In the genomic region with DNA sequence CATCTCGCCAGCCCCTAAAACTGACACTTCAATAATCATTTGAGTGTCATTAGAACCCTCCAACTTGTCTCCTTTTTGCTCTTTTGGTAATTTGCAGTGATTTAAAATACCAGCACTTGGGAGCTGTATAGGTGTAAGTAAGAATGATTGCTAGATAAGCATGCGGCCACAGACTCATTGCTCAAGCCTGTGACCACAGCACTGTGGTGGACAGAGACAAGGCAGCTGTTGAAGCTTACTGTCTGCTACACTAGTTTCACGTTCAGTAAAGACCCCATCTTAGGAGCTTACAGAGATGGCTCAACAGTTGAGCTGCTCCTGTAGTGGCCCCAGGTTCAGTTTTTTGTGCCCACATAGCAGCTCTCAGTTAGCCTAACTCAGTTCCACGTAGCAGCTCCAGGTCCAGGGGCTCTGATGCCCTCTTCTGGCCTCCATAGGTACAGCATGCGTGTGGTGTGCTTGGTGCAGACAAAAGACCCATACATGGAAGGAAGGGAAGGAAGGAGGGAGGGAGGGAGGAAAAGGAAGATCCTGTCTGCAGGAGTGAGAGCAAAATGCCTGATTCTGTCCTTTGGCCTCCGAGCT, we compare ENCODE assay signal across 9 mouse cellular contexts. TPM values are rescaled to one million over a fixed set of nuclear protein-coding genes. Genes with fewer than 3 reads are reported as not detected.
DNase-seq lines count a peak whose midpoint lies in the region; ATAC-seq and TF ChIP-seq lines count a peak whose summit lies in the region.
"Had no signal": no experiment of that assay in that cellular context is flagged by ENCODE, and none has a peak within 500 bp of the region (broad histone marks: within the 10 kb centered on the region; RNA-seq: fewer than 3 reads in every experiment).

No protein-coding gene starts in this region.

- H3K4me1 ChIP-seq in kidney, postnatal 0 days (replicated peaks; ENCODE audit: insufficient read depth, low read length): no peaks in the 10 kb centered on the region
- no peaks in the 10 kb centered on the region for H3K4me1 ChIP-seq in lung, embryonic 14.5 days (ENCODE audit: insufficient read depth)
- H3K4me1 ChIP-seq in olfactory bulb, adult 2 months (ENCODE audit: control insufficient read depth, insufficient read depth, low read length): peaks cover 2% of the 10 kb centered on the region; the same call in 1 of the 2 replicates

- peak; percentile 72 for DNase-seq in ES-CJ7 (ENCODE audit: low read depth, low spot score)
- peak; percentile 55 to 57 for DNase-seq in adrenal gland, adult 18-20 months (ENCODE audit: low spot score in 2 of 2)
- DNase-seq in embryo, embryonic 10 days (ENCODE audit: low spot score): peak; percentile 85
- peak; percentile 34 for DNase-seq in gastrocnemius, postnatal 25 days
- peak; percentile 81 for DNase-seq in kidney, postnatal 0 days (ENCODE audit: low spot score)
- peak; percentile 82 for DNase-seq in lung, embryonic 14.5 days

- 54% methylated on average over 6 of the region's 6 CpGs for WGBS in kidney, postnatal 0 days
- WGBS in lung, embryonic 14.5 days: 55% methylated on average over 6 of the region's 6 CpGs
- WGBS in olfactory bulb, adult 2 months: 45% methylated on average over 6 of the region's 6 CpGs

- no peak for TF ChIP-seq POLR2A in olfactory bulb, adult 2 months (IDR thresholded peaks at IDR 0.05; ENCODE audit: insufficient read depth, low read depth, low read length)

- H3K27me3 ChIP-seq in kidney, postnatal 0 days (ENCODE audit: insufficient read depth, low read length): no peaks in the 10 kb centered on the region
- no peaks in the 10 kb centered on the region for H3K27me3 ChIP-seq in lung, embryonic 14.5 days (ENCODE audit: insufficient read depth, low read length)
- H3K27me3 ChIP-seq: heart, embryonic 15.5 days had no signal

- peak; percentile 86 for TF ChIP-seq CTCF in kidney, postnatal 0 days (IDR thresholded peaks at IDR 0.05; ENCODE audit: low read depth)
- peak; percentile 81 for TF ChIP-seq CTCF in lung, embryonic 14.5 days (IDR thresholded peaks at IDR 0.05; ENCODE audit: low read depth)
- TF ChIP-seq CTCF in olfactory bulb, adult 2 months (IDR thresholded peaks at IDR 0.05; ENCODE audit: insufficient read depth, low read depth, low read length): peak; percentile 60; the same call in 1 of the 2 replicates

- peaks cover 54% of the 10 kb centered on the region for H3K36me3 ChIP-seq in kidney, postnatal 0 days (ENCODE audit: insufficient read depth, low read length)
- peaks cover 93% of the 10 kb centered on the region for H3K36me3 ChIP-seq in lung, embryonic 14.5 days (ENCODE audit: insufficient read depth)

- H3K4me3 ChIP-seq in kidney, postnatal 0 days (replicated peaks; ENCODE audit: low read depth, low read length): no peak overlapping the region
- no peak overlapping the region for H3K4me3 ChIP-seq in lung, embryonic 14.5 days (ENCODE audit: low read depth, low read length)
- no peak overlapping the region for H3K4me3 ChIP-seq in olfactory bulb, adult 2 months (ENCODE audit: insufficient read depth, low read depth, low read length)
- H3K4me3 ChIP-seq: heart, embryonic 15.5 days had no signal

- no peak overlapping the region for H3K27ac ChIP-seq in kidney, postnatal 0 days
- no peak overlapping the region for H3K27ac ChIP-seq in lung, embryonic 14.5 days (ENCODE audit: low read depth)
- H3K27ac ChIP-seq in olfactory bulb, adult 2 months (ENCODE audit: insufficient read depth, low read depth, low read length): no peak overlapping the region
- H3K27ac ChIP-seq: heart, embryonic 15.5 days had no signal

- peak; percentile 64 for ATAC-seq in kidney, postnatal 0 days (replicated peaks; ENCODE audit: low FRiP score, low read depth)
- peak; percentile 35; the same call in 1 of the 2 replicates for ATAC-seq in lung, embryonic 14.5 days (ENCODE audit: insufficient read depth)
- no peak for ATAC-seq in inflammation-experienced regulatory T-cells, adult 6 months

- H3K9me3 ChIP-seq in kidney, postnatal 0 days (replicated peaks; ENCODE audit: low read length): no peaks in the 10 kb centered on the region
- no peaks in the 10 kb centered on the region for H3K9me3 ChIP-seq in lung, embryonic 14.5 days (ENCODE audit: low read depth, low read length)
- H3K9me3 ChIP-seq: heart, embryonic 15.5 days had no signal

- H3K9ac ChIP-seq in kidney, postnatal 0 days (ENCODE audit: low read depth, low read length): no peak overlapping the region
- no peak overlapping the region for H3K9ac ChIP-seq in lung, embryonic 14.5 days
- H3K9ac ChIP-seq: heart, embryonic 15.5 days had no signal

- no peak overlapping the region for H3K4me2 ChIP-seq in kidney, postnatal 0 days (ENCODE audit: low read length)
- no peak overlapping the region for H3K4me2 ChIP-seq in lung, embryonic 14.5 days
- H3K4me2 ChIP-seq: heart, embryonic 15.5 days had no signal

RNA-seq across cellular contexts. Expression of gene Ckb, which starts 24.0 kb away (rescaled TPM):
- 10 to 100 TPM; 45.2 to 76.0 TPM for total RNA-seq in adrenal gland, adult 18-20 months (2021)
- total RNA-seq in gastrocnemius, postnatal 25 days (2021): 10 to 100 TPM; 14.9 to 15.6 TPM
- polyA plus RNA-seq in kidney, postnatal 0 days (2015; fragmentation: Nextera tagmentation; extraction: Ambion mirVana): 135 and 148 TPM in 2 replicates
- 210 and 217 TPM in 2 replicates for polyA plus RNA-seq in lung, embryonic 14.5 days (2014; fragmentation: Nextera tagmentation; extraction: Ambion mirVana)
- 210 and 316 TPM in 2 replicates for polyA plus RNA-seq in olfactory bulb, adult 2 months (2012; ENCODE audit: insufficient read depth, insufficient read length, low replicate concordance, missing spikeins)
- 10 to 100 TPM; 24.2 to 37.2 (median 31.8) TPM for polyA plus RNA-seq in inflammation-experienced regulatory T-cells, adult 6 months (2017; shearing (Covaris generic))

RNA-seq across cellular contexts. Expression of gene Trmt61a, which starts 29.8 kb away (rescaled TPM):
- total RNA-seq in adrenal gland, adult 18-20 months (2021): 10 to 100 TPM; 16.3 to 20.1 TPM
- total RNA-seq in gastrocnemius, postnatal 25 days (2021): 1 to 10 TPM; 2.7 to 2.9 TPM
- polyA plus RNA-seq in kidney, postnatal 0 days (2015; fragmentation: Nextera tagmentation; extraction: Ambion mirVana): 6.3 and 6.8 TPM in 2 replicates
- polyA plus RNA-seq in lung, embryonic 14.5 days (2014; fragmentation: Nextera tagmentation; extraction: Ambion mirVana): 8.7 and 9.3 TPM in 2 replicates
- polyA plus RNA-seq in olfactory bulb, adult 2 months (2012; ENCODE audit: insufficient read depth, insufficient read length, low replicate concordance, missing spikeins): not detected in 2 replicates
- polyA plus RNA-seq in inflammation-experienced regulatory T-cells, adult 6 months (2017; shearing (Covaris generic)): 1 to 10 TPM; 3.2 to 4.4 (median 3.3) TPM

Comparison
In these comparisons a context has a peak if more than half of its experiments do, and no peak if none do; other contexts are left out.
1. DNase-seq: peak in every context shown above with its lines; median percentile 85 in embryo, embryonic 10 days; 82 in lung, embryonic 14.5 days; 81 in kidney, postnatal 0 days; 72 in ES-CJ7; 56 in adrenal gland, adult 18-20 months; 34 in gastrocnemius, postnatal 25 days.